Mouse (Mus musculus) hindbrain, embryonic 14.5 days (tissue): ENCODE results near the gene Stx17. TPM values are rescaled to one million over a fixed set of nuclear protein-coding genes. Genes with fewer than 3 reads are reported as not detected.

ENCODE experiments used
- ATAC-seq: fragments of 200-750 bp; cut with Nextera tagmentation; 2 replicates; pipeline ENCODE4 v1.8.0; 2017; ENCODE audit warnings: moderate number of reproducible peaks, mild to moderate bottlenecking, moderate TSS enrichment, moderate library complexity; ENCODE audit not compliant: low FRiP score
- DNase-seq: peaks from one replicate; pipeline ENCODE4 v3.0.0-alpha.2; 2015; ENCODE audit warnings: low spot score
- H3K27ac ChIP-seq: fragments of 300-500 bp; sonication (generic); 2 replicates; pipeline ENCODE4 v1.5.1; 2014; ENCODE audit warnings: mild to moderate bottlenecking, moderate library complexity
- H3K27me3 ChIP-seq: fragments of 300-500 bp; sonication (generic); 2 replicates; pipeline ENCODE4 v1.6.1; 2014; ENCODE audit warnings: mild to moderate bottlenecking, low read length, mixed read lengths; ENCODE audit not compliant: control insufficient read depth, insufficient read depth
- H3K36me3 ChIP-seq: fragments of 300-500 bp; sonication (generic); replicated peaks from 2 replicates; pipeline ENCODE4 v1.6.1; 2014; ENCODE audit not compliant: control insufficient read depth, insufficient read depth
- H3K4me1 ChIP-seq: fragments of 300-500 bp; sonication (generic); replicated peaks from 2 replicates; pipeline ENCODE4 v1.6.1; 2014; ENCODE audit warnings: antibody characterized with exemption, low read length, mixed read lengths; ENCODE audit not compliant: control insufficient read depth, insufficient read depth
- H3K4me2 ChIP-seq: fragments of 300-500 bp; sonication (generic); replicated peaks from 2 replicates; pipeline ENCODE4 v1.6.1; 2014; ENCODE audit warnings: mild to moderate bottlenecking, moderate library complexity
- H3K4me3 ChIP-seq: fragments of 300-500 bp; sonication (generic); replicated peaks from 2 replicates; pipeline ENCODE4 v1.5.1; 2014; ENCODE audit warnings: mild to moderate bottlenecking, low read length
- H3K9ac ChIP-seq: fragments of 300-500 bp; sonication (generic); 2 replicates; pipeline ENCODE4 v1.6.1; 2014
- H3K9me3 ChIP-seq: fragments of 300-500 bp; sonication (generic); 2 replicates; pipeline ENCODE4 v1.6.1; 2016; ENCODE audit warnings: low read length; ENCODE audit not compliant: control insufficient read depth
- WGBS: fragments of 180-500 bp; shearing (Covaris S2); extraction: QIAGEN DNeasy Blood & Tissue Kit; methylation state at CpG from one replicate; pipeline ENCODE4 v1.1.7; 2014; 5-methylcytosine and 5-hydroxymethylcytosine counted together
- polyA plus RNA-seq: library from polyadenylated mRNA; unstranded; fragments of >200 nt; fragmentation: Nextera tagmentation; extraction: Ambion mirVana; gene quantifications from 2 replicates; pipeline ENCODE4 v1.2.1, GENCODE M21; 2014

The Stx17 gene
- polyA plus RNA-seq, 1 experiment from 2014 or later = 27.1 TPM

DNA sequence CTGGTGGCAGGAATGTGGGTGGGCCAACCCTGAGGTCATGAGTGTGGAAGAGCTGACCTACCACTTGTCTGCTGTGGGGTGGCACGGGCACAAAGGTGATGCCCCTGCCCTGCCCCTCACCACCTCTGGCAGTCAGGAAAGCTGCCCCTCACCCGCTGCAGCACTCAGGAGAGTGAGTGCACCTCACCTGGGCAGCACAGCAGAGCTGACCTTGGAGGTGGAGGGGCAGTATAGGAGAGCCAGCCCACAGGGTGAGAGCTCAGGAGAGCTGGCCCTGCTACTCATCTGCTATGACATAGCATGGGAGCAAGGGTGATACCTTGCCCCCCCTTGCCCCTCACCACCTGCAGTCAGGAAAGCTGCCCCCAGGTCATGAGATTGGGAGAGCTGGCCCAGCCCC lies 22.7 kb upstream of the Stx17 start:
- H3K4me2 ChIP-seq = no peak overlapping the region
- H3K27me3 ChIP-seq = no peaks in the 10 kb centered on the region
- no peaks in the 10 kb centered on the region for H3K36me3 ChIP-seq
- DNase-seq (no peak), ATAC-seq (no peak)
- no peak overlapping the region for H3K4me3 ChIP-seq
- H3K27ac ChIP-seq = no peak overlapping the region
- no peak overlapping the region for H3K9ac ChIP-seq
- H3K4me1 ChIP-seq = no peaks in the 10 kb centered on the region
- WGBS = 88% methylated on average over 2 of the region's 2 CpGs
- H3K9me3 ChIP-seq = no peaks in the 10 kb centered on the region

DNA sequence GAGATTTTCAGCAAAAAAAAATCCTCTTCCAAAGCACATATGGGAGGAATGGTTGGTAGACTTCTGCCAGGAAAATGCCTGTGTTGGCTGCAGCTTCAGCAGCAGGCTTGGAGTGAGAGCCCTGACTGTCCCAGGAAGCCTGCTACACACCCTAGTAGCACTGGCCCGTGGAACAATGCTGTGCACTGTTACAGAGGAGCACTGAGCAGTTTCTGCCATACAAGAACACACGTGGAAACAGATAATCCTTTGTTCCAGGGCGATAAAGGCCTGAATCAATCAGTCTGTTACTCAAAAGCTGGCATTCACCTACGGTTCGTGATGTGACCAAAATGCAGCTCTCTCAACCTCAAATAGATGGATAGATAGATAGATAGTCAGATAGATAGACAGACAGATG lies 19.3 kb upstream of the Stx17 start:
- Histone ChIP-seq H3K27ac (no peak overlapping the region), H3K4me2 (no peak overlapping the region), H3K27me3 (no peaks in the 10 kb centered on the region), H3K4me1 (no peaks in the 10 kb centered on the region), H3K9me3 (no peaks in the 10 kb centered on the region), H3K36me3 (no peaks in the 10 kb centered on the region), H3K9ac (no peak overlapping the region), H3K4me3 (no peak overlapping the region)
- ATAC-seq = no peak
- DNase-seq = no peak
- WGBS = 72% methylated on average over 5 of the region's 5 CpGs

GRCm38 (mm10) chr4:48107086-48107485 lies 17.6 kb upstream of the Stx17 start:
- WGBS = 85% methylated on average over 6 of the region's 6 CpGs
- Histone ChIP-seq H3K9me3 (no peaks in the 10 kb centered on the region), H3K27me3 (no peaks in the 10 kb centered on the region), H3K27ac (no peak overlapping the region), H3K4me2 (no peak overlapping the region), H3K36me3 (no peaks in the 10 kb centered on the region), H3K4me1 (no peaks in the 10 kb centered on the region), H3K9ac (no peak overlapping the region), H3K4me3 (no peak overlapping the region)
- DNase-seq = no peak
- no peak for ATAC-seq

- no peak overlapping the region for H3K27ac ChIP-seq
- no peaks in the 10 kb centered on the region for H3K9me3 ChIP-seq
- H3K36me3 ChIP-seq = no peaks in the 10 kb centered on the region
- no peaks in the 10 kb centered on the region for H3K4me1 ChIP-seq
- H3K9ac ChIP-seq = no peak overlapping the region
- WGBS = 82% methylated on average over 2 of the region's 2 CpGs
- ATAC-seq = no peak
- DNase-seq = no peak
- no peak overlapping the region for H3K4me2 ChIP-seq
- H3K4me3 ChIP-seq = no peak overlapping the region
- H3K27me3 ChIP-seq = no peaks in the 10 kb centered on the region
These were observed 16.1 kb upstream of the Stx17 start for GRCm38 (mm10) chr4:48108591-48108990.

DNA sequence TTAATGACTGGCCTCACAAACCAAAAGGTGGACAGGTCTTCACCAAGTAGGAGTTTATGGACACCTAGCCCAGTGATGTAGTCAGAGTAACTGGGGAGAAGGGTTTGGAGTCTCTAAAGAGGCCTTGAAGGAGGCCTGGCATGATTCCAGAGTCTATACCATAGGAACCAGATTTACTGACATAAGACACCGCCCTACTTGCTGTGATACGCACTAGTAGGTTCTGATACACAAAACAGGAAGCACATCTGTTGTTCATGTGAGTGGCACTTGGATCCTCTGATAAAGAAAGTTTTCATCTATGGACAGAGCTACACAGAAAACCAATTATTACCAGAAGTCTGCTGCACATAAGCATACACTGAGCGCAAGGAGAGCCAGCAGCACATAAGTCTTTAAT lies 14.4 kb upstream of the Stx17 start:
- no peaks in the 10 kb centered on the region for H3K27me3 ChIP-seq
- DNase-seq (no peak), ATAC-seq (no peak)
- no peak overlapping the region for H3K4me2 ChIP-seq
- H3K36me3 ChIP-seq = no peaks in the 10 kb centered on the region
- 87% methylated on average over 3 of the region's 3 CpGs for WGBS
- no peak overlapping the region for H3K4me3 ChIP-seq
- H3K9me3 ChIP-seq = no peaks in the 10 kb centered on the region
- H3K27ac ChIP-seq = no peak overlapping the region
- H3K4me1 ChIP-seq = no peaks in the 10 kb centered on the region
- no peak overlapping the region for H3K9ac ChIP-seq

- H3K4me2 ChIP-seq = no peak overlapping the region
- no peaks in the 10 kb centered on the region for H3K9me3 ChIP-seq
- no peak overlapping the region for H3K27ac ChIP-seq
- 64% methylated on average over 4 of the region's 4 CpGs for WGBS
- ATAC-seq = no peak
- H3K9ac ChIP-seq = no peak overlapping the region
- H3K36me3 ChIP-seq = no peaks in the 10 kb centered on the region
- no peak for DNase-seq
- H3K27me3 ChIP-seq = no peaks in the 10 kb centered on the region
- H3K4me3 ChIP-seq = no peak overlapping the region
- H3K4me1 ChIP-seq = no peaks in the 10 kb centered on the region
These were observed 8.5 kb upstream of the Stx17 start for GRCm38 (mm10) chr4:48116191-48116590.

DNA sequence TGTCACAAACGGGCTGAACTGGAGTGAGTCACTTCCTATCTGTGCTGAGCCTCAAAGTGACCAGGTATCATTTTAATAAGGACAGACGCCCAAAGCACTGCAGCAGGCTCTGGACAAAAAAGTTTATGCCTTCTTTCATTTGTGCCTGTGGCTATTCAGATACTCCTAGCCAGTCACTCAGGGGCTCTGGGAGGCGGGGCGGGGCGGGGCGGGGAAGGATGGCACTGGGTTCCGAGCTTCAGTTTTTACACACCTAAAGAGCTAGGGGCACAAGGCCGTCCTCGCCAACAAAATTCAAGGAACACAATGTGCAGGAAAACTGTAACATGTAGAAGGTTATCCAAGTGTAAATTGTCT lies 321 bp upstream of the Stx17 start:
- Histone ChIP-seq H3K27ac (no peak overlapping the region), H3K9ac (peak overlapping the region; percentile 85; the same call in 1 of the 2 replicates)
- 5% methylated on average over 9 of the region's 9 CpGs for WGBS

GRCm38 (mm10) chr4:48130314-48130713 lies 5.6 kb downstream of the Stx17 start:
- WGBS = 88% methylated on average over 6 of the region's 6 CpGs
- no peak overlapping the region for H3K27ac ChIP-seq
- H3K9me3 ChIP-seq = no peaks in the 10 kb centered on the region
- H3K9ac ChIP-seq = no peak overlapping the region
- no peak overlapping the region for H3K4me2 ChIP-seq
- H3K36me3 ChIP-seq = no peaks in the 10 kb centered on the region
- no peak for DNase-seq
- no peak overlapping the region for H3K4me3 ChIP-seq
- no peaks in the 10 kb centered on the region for H3K27me3 ChIP-seq
- ATAC-seq = no peak
- H3K4me1 ChIP-seq = no peaks in the 10 kb centered on the region

More for the DNA sequence above, 321 bp upstream of the Stx17 start:
- Histone ChIP-seq H3K9me3 (no peaks in the 10 kb centered on the region), H3K36me3 (no peaks in the 10 kb centered on the region), H3K27me3 (no peaks in the 10 kb centered on the region), H3K4me2 (peak overlapping the region; percentile 62), H3K4me1 (no peaks in the 10 kb centered on the region), H3K4me3 (peak overlapping the region; percentile 72)
- DNase-seq = no peak
- peak; percentile 89 for ATAC-seq

GRCm38 (mm10) chr4:48131606-48132005 lies 6.9 kb downstream of the Stx17 start:
- H3K36me3 ChIP-seq = no peaks in the 10 kb centered on the region
- H3K27ac ChIP-seq = no peak overlapping the region
- H3K9ac ChIP-seq = no peak overlapping the region
- no peak overlapping the region for H3K4me2 ChIP-seq
- H3K9me3 ChIP-seq = no peaks in the 10 kb centered on the region
- ATAC-seq (no peak), DNase-seq (no peak)
- no peaks in the 10 kb centered on the region for H3K27me3 ChIP-seq
- no peaks in the 10 kb centered on the region for H3K4me1 ChIP-seq
- H3K4me3 ChIP-seq = no peak overlapping the region
- 95% methylated on average over 9 of the region's 9 CpGs for WGBS

- Histone ChIP-seq H3K4me3 (no peak overlapping the region), H3K4me1 (no peaks in the 10 kb centered on the region), H3K36me3 (no peaks in the 10 kb centered on the region), H3K27me3 (no peaks in the 10 kb centered on the region), H3K27ac (no peak overlapping the region), H3K9me3 (no peaks in the 10 kb centered on the region), H3K4me2 (no peak overlapping the region), H3K9ac (no peak overlapping the region)
- DNase-seq (no peak), ATAC-seq (no peak)
- WGBS = 94% methylated on average over 3 of the region's 3 CpGs
These were observed 8.0 kb downstream of the Stx17 start for GRCm38 (mm10) chr4:48132721-48133120.
